Mouse (Mus musculus): Measurements from ENCODE around the gene Gtf2i. TPM values are rescaled to one million over a fixed set of nuclear protein-coding genes. Genes with fewer than 3 reads are reported as not detected.

The Gtf2i gene
- total and polyA plus RNA-seq, 3 experiments, result 28.4 to 60.9 (median 42.2) TPM

DNA sequence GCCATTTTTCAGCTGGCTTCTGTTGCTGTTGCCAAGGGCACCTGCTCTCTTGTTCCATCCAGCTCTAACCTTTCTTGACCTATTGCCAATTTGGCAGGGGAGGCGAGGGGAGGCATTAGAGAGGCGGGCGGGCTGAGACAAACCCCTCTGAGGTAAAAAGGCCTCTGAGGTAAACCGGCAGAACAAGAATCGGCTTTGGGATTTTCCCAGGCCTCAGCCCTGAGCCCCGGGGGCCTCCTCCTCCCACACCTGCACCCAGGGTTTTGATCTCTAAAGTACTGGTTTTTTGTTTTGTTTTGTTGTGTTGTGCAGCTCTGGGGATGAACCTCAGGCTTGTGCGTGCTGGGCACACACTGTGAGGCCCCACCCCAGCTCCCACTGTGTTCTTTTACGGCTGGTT is 18.2 kb upstream of the Gtf2i start:
- in situ Hi-C loops (cut with MboI; ENCODE audit: low pct_ligation_motif_present, low pct_unique_long_range_greater_than_20kb, low sequenced_read_pairs) (no loop called here), dilution Hi-C loops (cut with MboI; ENCODE audit: extremely low pct_ligation_motif_present, extremely low pct_unique_long_range_greater_than_20kb, low sequenced_read_pairs) (no loop called here)
- no peaks in the 10 kb centered on the region for H3K36me3 ChIP-seq (replicated peaks in 1 of 2; ENCODE audit: control insufficient read depth in 1 of 2, insufficient read depth in 1 of 2, low read length in 1 of 2)
- peaks cover 19 to 56% of the 10 kb centered on the region in 2 experiments for H3K4me1 ChIP-seq (ENCODE audit: control insufficient read depth in 1 of 2, insufficient read depth in 2 of 2)
- H3K79me2 ChIP-seq (replicated peaks; ENCODE audit: control insufficient read depth, extremely low read depth, insufficient read depth, poor library complexity, severe bottlenecking), result no peaks in the 10 kb centered on the region
- peak overlapping the region; percentile 62; the same call in 1 of the 2 replicates for H3K27ac ChIP-seq (ENCODE audit: insufficient read depth, low read depth)
- peaks cover 2% of the 10 kb centered on the region for H3K9me3 ChIP-seq (replicated peaks; ENCODE audit: low read length)
- no peak overlapping the region for H3K4me3 ChIP-seq (replicated peaks in 1 of 3; ENCODE audit: low read depth in 2 of 3, low read length in 2 of 3, poor library complexity in 1 of 3)
- peak; percentile 79 for DNase-seq (ENCODE audit: extremely low read depth)
- TF ChIP-seq MXI1 (IDR thresholded peaks at IDR 0.05; ENCODE audit: low read depth, low read length) (peak; percentile 14; the same call in 1 of the 2 replicates), MYC (IDR thresholded peaks at IDR 0.05; ENCODE audit: low read depth, low read length) (0 out of 2 replicates have a peak, but pooled peaks have one; percentile 41), ETS1 (conservative IDR thresholded peaks at IDR 0.05; ENCODE audit: low read depth, low read length) (peak; percentile 73), MAFK (IDR thresholded peaks at IDR 0.05; ENCODE audit: insufficient replicate concordance, low read length) (0 out of 2 replicates have a peak, but pooled peaks have one; percentile 24), MAZ (IDR thresholded peaks at IDR 0.05; ENCODE audit: low read depth, low read length) (peak; percentile 84), TBP (conservative IDR thresholded peaks at IDR 0.05; ENCODE audit: low read depth, low read length) (no peak), MEF2A (IDR thresholded peaks at IDR 0.05; ENCODE audit: borderline replicate concordance, low read depth, low read length) (peak; percentile 74; the same call in 1 of the 2 replicates), HCFC1 (IDR thresholded peaks at IDR 0.05; ENCODE audit: low read depth, low read length) (peak; percentile 36), RAD21 (IDR thresholded peaks at IDR 0.05; ENCODE audit: low read depth, low read length) (no peak; the same call in 1 of the 2 replicates), ZKSCAN1 (IDR thresholded peaks at IDR 0.05; ENCODE audit: borderline replicate concordance, low read depth, low read length) (no peak), POLR2A (IDR thresholded peaks at IDR 0.05; ENCODE audit: low read depth, low read length) (no peak), ZNF384 (IDR thresholded peaks at IDR 0.05; ENCODE audit: low read depth, low read length) (peak; percentile 30; the same call in 1 of the 2 replicates), CHD2 (IDR thresholded peaks at IDR 0.05; ENCODE audit: low read length) (0 out of 2 replicates have a peak, but pooled peaks have one; percentile 39), EP300 (IDR thresholded peaks at IDR 0.05; ENCODE audit: low read length) (peak; percentile 71), IRF4 (IDR thresholded peaks at IDR 0.05; ENCODE audit: low read depth, low read length) (peak; percentile 87), E2F4 (IDR thresholded peaks at IDR 0.05; ENCODE audit: insufficient replicate concordance, low read depth, low read length) (no peak), CTCF (conservative IDR thresholded peaks at IDR 0.05 in 1 of 2, IDR thresholded peaks at IDR 0.05 in 1 of 2; ENCODE audit: low read depth in 2 of 2, low read length in 2 of 2) (no peak), BHLHE40 (IDR thresholded peaks at IDR 0.05; ENCODE audit: low read depth, low read length) (peak; percentile 97), RCOR1 (conservative IDR thresholded peaks at IDR 0.05; ENCODE audit: low read depth, low read length) (peak; percentile 46; the same call in 1 of the 2 replicates), CHD1 (IDR thresholded peaks at IDR 0.05; ENCODE audit: low read depth, low read length) (0 out of 2 replicates have a peak, but pooled peaks have one; percentile 62), TCF12 (IDR thresholded peaks at IDR 0.05; ENCODE audit: low read depth, low read length) (peak; percentile 90)
- no peak overlapping the region for H3K9ac ChIP-seq (ENCODE audit: insufficient read depth, low read depth)
- peak overlapping the region; percentile 27; the same call in 1 of the 2 replicates for H3K4me2 ChIP-seq (ENCODE audit: insufficient read depth, low read depth, poor library complexity, severe bottlenecking)
- H3K27me3 ChIP-seq (replicated peaks), result no peaks in the 10 kb centered on the region

DNA sequence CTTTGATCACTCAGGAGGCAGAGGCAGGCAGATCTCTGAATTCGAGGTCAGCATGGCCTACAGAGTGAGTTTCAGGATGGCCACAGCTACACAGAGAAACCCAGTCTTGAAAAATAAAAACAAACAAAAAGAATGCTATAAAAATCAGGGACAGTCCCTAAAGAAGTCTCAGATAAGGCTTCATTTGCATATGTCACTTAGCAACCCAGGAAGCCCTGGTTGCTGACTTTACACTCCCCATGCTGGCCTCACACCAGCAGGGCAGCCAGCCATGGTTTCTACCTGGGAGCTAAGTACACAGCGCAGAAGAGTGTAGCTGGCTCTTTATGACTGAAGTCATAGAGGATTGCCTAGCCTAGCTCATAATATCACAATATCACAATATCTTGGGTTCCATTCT is 15.5 kb upstream of the Gtf2i start:
- H3K79me2 ChIP-seq (replicated peaks; ENCODE audit: control insufficient read depth, extremely low read depth, insufficient read depth, poor library complexity, severe bottlenecking), result no peaks in the 10 kb centered on the region
- peak overlapping the region; percentile 27; the same call in 1 of the 2 replicates for H3K27ac ChIP-seq (ENCODE audit: insufficient read depth, low read depth)
- no peak overlapping the region for H3K9ac ChIP-seq (ENCODE audit: insufficient read depth, low read depth)
- H3K9me3 ChIP-seq (replicated peaks; ENCODE audit: low read length), result peaks cover 2% of the 10 kb centered on the region
- in situ Hi-C loops (cut with MboI; ENCODE audit: low pct_ligation_motif_present, low pct_unique_long_range_greater_than_20kb, low sequenced_read_pairs) (no loop called here), dilution Hi-C loops (cut with MboI; ENCODE audit: extremely low pct_ligation_motif_present, extremely low pct_unique_long_range_greater_than_20kb, low sequenced_read_pairs) (no loop called here)
- TF ChIP-seq MXI1 (IDR thresholded peaks at IDR 0.05; ENCODE audit: low read depth, low read length) (peak; percentile 45; the same call in 1 of the 2 replicates), MEF2A (IDR thresholded peaks at IDR 0.05; ENCODE audit: borderline replicate concordance, low read depth, low read length) (peak; percentile 50; the same call in 1 of the 2 replicates), E2F4 (IDR thresholded peaks at IDR 0.05; ENCODE audit: insufficient replicate concordance, low read depth, low read length) (no peak), IRF4 (IDR thresholded peaks at IDR 0.05; ENCODE audit: low read depth, low read length) (0 out of 2 replicates have a peak, but pooled peaks have one; percentile 29), SMC3 (IDR thresholded peaks at IDR 0.05; ENCODE audit: low read depth, low read length) (no peak)
- H3K27me3 ChIP-seq (replicated peaks), result no peaks in the 10 kb centered on the region
- H3K36me3 ChIP-seq (replicated peaks in 1 of 2; ENCODE audit: control insufficient read depth in 1 of 2, insufficient read depth in 1 of 2, low read length in 1 of 2), result no peaks in the 10 kb centered on the region
- peak; percentile 78 for DNase-seq (ENCODE audit: extremely low read depth)
- H3K4me3 ChIP-seq (replicated peaks in 1 of 3; ENCODE audit: low read depth in 2 of 3, low read length in 2 of 3, poor library complexity in 1 of 3), result no peak overlapping the region
- H3K4me1 ChIP-seq (ENCODE audit: control insufficient read depth in 1 of 2, insufficient read depth in 2 of 2), result peaks cover 19 to 70% of the 10 kb centered on the region in 2 experiments
- no peak overlapping the region for H3K4me2 ChIP-seq (ENCODE audit: insufficient read depth, low read depth, poor library complexity, severe bottlenecking)

All from CH12.LX (cell line).